Mouse (Mus musculus) layer of hippocampus, adult 9-11 months (tissue): ENCODE measurements around the gene Fiz1.

Experiments used
- DNase-seq: peaks from one replicate; pipeline ENCODE4 v3.0.0; 2022

Fiz1 gene

GRCm38 (mm10) chr7:5014251-5015117, at the start of gene Fiz1, which contains the start of gene Zfp524:
Fiz1 (minus strand) TSS chr7:5014697.
Zfp524 (plus strand) TSS chr7:5014415.
- DNase-seq = peak; percentile 97

GRCm38 (mm10) chr7:5062360-5063001, 48.0 kb upstream of the Fiz1 start:
- no peak for DNase-seq

- peak; percentile 94 for DNase-seq
Measured at GRCm38 (mm10) chr7:5061774-5062359, 47.4 kb upstream of the Fiz1 start, which contains the start of gene U2af2. U2af2 (plus strand) TSS chr7:5062143.

- DNase-seq = peak; percentile 98
Measured at GRCm38 (mm10) chr7:5060944-5061773, 46.7 kb upstream of the Fiz1 start.

GRCm38 (mm10) chr7:5060239-5060731, 45.8 kb upstream of the Fiz1 start:
- peak; percentile 84 for DNase-seq

- DNase-seq = peak; percentile 10
Measured at GRCm38 (mm10) chr7:5059421-5059820, 44.9 kb upstream of the Fiz1 start.

- no peak for DNase-seq
Measured at GRCm38 (mm10) chr7:5058631-5059030, 44.1 kb upstream of the Fiz1 start.

GRCm38 (mm10) chr7:5057804-5058203, 43.3 kb upstream of the Fiz1 start:
- DNase-seq = peak; percentile 48

GRCm38 (mm10) chr7:5057381-5057780, 42.9 kb upstream of the Fiz1 start:
- DNase-seq = no peak

GRCm38 (mm10) chr7:5056651-5057263, 42.3 kb upstream of the Fiz1 start:
- peak; percentile 64 for DNase-seq

GRCm38 (mm10) chr7:5053456-5054179, 39.1 kb upstream of the Fiz1 start:
- no peak for DNase-seq

GRCm38 (mm10) chr7:5052931-5053343, 38.4 kb upstream of the Fiz1 start:
- no peak for DNase-seq

- DNase-seq = no peak
Measured at GRCm38 (mm10) chr7:5052438-5052837, 37.9 kb upstream of the Fiz1 start.

GRCm38 (mm10) chr7:5051193-5052192, 37.0 kb upstream of the Fiz1 start, which contains the start of gene Zfp580:
Zfp580 (plus strand) TSS chr7:5051538.
- peak; percentile 71 for DNase-seq

- no peak for DNase-seq
Measured at GRCm38 (mm10) chr7:5047313-5047712, 32.8 kb upstream of the Fiz1 start.

GRCm38 (mm10) chr7:5046112-5046511, 31.6 kb upstream of the Fiz1 start:
- no peak for DNase-seq

GRCm38 (mm10) chr7:5044981-5045380, 30.5 kb upstream of the Fiz1 start:
- DNase-seq = no peak

- DNase-seq = no peak
Measured at GRCm38 (mm10) chr7:5038940-5039339, 24.4 kb upstream of the Fiz1 start.

GRCm38 (mm10) chr7:5038109-5038732, 23.7 kb upstream of the Fiz1 start, which contains the start of gene Zfp784:
Zfp784 (minus strand) TSS chr7:5038446.
- peak; percentile 90 for DNase-seq
